Mouse (Mus musculus) MEL (cell line): ENCODE results near the gene Rab44. TPM values are rescaled to one million over a fixed set of nuclear protein-coding genes. Genes with fewer than 3 reads are reported as not detected.
A peak's percentile ranks its signal among the peaks of the same experiment; 100 is the strongest.

Experiments
- DNase-seq: peaks from one replicate; pipeline ENCODE4 v3.0.0; 2011; ENCODE audit warnings: low read depth, low spot score
- H3K27ac ChIP-seq: 2 replicates; pipeline ENCODE4 v1.5.1; 2012; ENCODE audit warnings: low read depth, mild to moderate bottlenecking, control low read depth, low read length, moderate library complexity; ENCODE audit not compliant: control insufficient read depth
- H3K27me3 ChIP-seq, 2 experiments: fragments of 150-350 bp in 1 of 2; sonication (generic) in 1 of 2; 2 replicates each; pipeline ENCODE4 v1.6.1; 2012; ENCODE audit warnings: low read length in 2 of 2, mild to moderate bottlenecking in 2 of 2, improper control_type of control experiment in 1 of 2, moderate library complexity in 1 of 2; ENCODE audit not compliant: insufficient read depth in 2 of 2, control insufficient read depth in 1 of 2
- H3K36me3 ChIP-seq, 2 experiments: 2 replicates each; pipeline ENCODE4 v1.6.1; 2012 to 2014; ENCODE audit warnings: low read length in 2 of 2, improper control_type of control experiment in 1 of 2, inconsistent platforms in 1 of 2, mild to moderate bottlenecking in 1 of 2; ENCODE audit not compliant: insufficient read depth in 2 of 2, control insufficient read depth in 1 of 2
- H3K4me1 ChIP-seq, 2 experiments: fragments of 150-350 bp in 1 of 2; sonication (generic) in 1 of 2; 2 replicates each; pipeline ENCODE4 v1.6.1; 2012; ENCODE audit warnings: low read length in 2 of 2, improper control_type of control experiment in 1 of 2, mild to moderate bottlenecking in 1 of 2; ENCODE audit not compliant: insufficient read depth in 2 of 2, control insufficient read depth in 1 of 2
- H3K4me3 ChIP-seq, 2 experiments: fragments of 150-350 bp in 1 of 2; sonication (generic) in 1 of 2; 2 replicates each; pipeline ENCODE4 v1.5.1; 2012; ENCODE audit warnings: low read depth in 2 of 2, low read length in 2 of 2, mild to moderate bottlenecking in 2 of 2, moderate library complexity in 2 of 2, control low read depth in 1 of 2, improper control_type of control experiment in 1 of 2; ENCODE audit not compliant: control insufficient read depth in 1 of 2, insufficient read depth in 1 of 2
- H3K79me2 ChIP-seq: 2 replicates; pipeline ENCODE4 v1.6.1; 2012; ENCODE audit warnings: mild to moderate bottlenecking, low read length, moderate library complexity; ENCODE audit not compliant: control insufficient read depth, poor library complexity, insufficient read depth
- H3K9ac ChIP-seq: 2 replicates; pipeline ENCODE4 v1.6.1; 2012; ENCODE audit warnings: low read depth, mild to moderate bottlenecking, control low read depth, low read length, moderate library complexity; ENCODE audit not compliant: control insufficient read depth, poor library complexity, severe bottlenecking
- H3K9me3 ChIP-seq: fragments of 150-350 bp; sonication (generic); replicated peaks from 2 replicates; pipeline ENCODE4 v1.6.1; 2012; ENCODE audit warnings: mild to moderate bottlenecking, low read length, improper control_type of control experiment, moderate library complexity; ENCODE audit not compliant: insufficient read depth
- BHLHE40 ChIP-seq: IDR thresholded peaks from 2 replicates; pipeline ENCODE4 v1.6.1; 2012; ENCODE audit warnings: low read depth, mild to moderate bottlenecking, inconsistent platforms, low read length, improper control_type of control experiment, borderline replicate concordance
- CHD1 ChIP-seq: IDR thresholded peaks from 2 replicates; pipeline ENCODE4 v1.6.1; 2012; ENCODE audit warnings: low read depth, mild to moderate bottlenecking, inconsistent platforms, low read length, improper control_type of control experiment
- CTCF ChIP-seq, 3 experiments: IDR thresholded peaks in 2 of 3; conservative IDR thresholded peaks in 1 of 3; 2 replicates each; pipeline ENCODE4 v1.5.1; 2011 to 2012; ENCODE audit warnings: low read length in 3 of 3, low read depth in 2 of 3, mild to moderate bottlenecking in 2 of 3, improper control_type of control experiment in 1 of 3, inconsistent platforms in 1 of 3, mixed read lengths in 1 of 3, moderate library complexity in 1 of 3; ENCODE audit not compliant: control insufficient read depth in 1 of 3, insufficient read depth in 1 of 3, poor library complexity in 1 of 3, severe bottlenecking in 1 of 3
- ELF1 ChIP-seq: IDR thresholded peaks from 2 replicates; pipeline ENCODE4 v1.6.1; 2014; ENCODE audit warnings: low read depth, mild to moderate bottlenecking, inconsistent platforms, low read length, improper control_type of control experiment, moderate library complexity
- EP300 ChIP-seq, 2 experiments: IDR thresholded peaks; 2 replicates each; pipeline ENCODE4 v1.6.1; 2011; ENCODE audit warnings: improper control_type of control experiment in 2 of 2, low read length in 2 of 2, low read depth in 1 of 2, mild to moderate bottlenecking in 1 of 2
- ETS1 ChIP-seq: IDR thresholded peaks from 2 replicates; pipeline ENCODE4 v1.6.1; 2012; ENCODE audit warnings: low read depth, mild to moderate bottlenecking, inconsistent platforms, low read length, improper control_type of control experiment, moderate library complexity
- HCFC1 ChIP-seq: IDR thresholded peaks from 2 replicates; pipeline ENCODE4 v1.6.1; 2012; ENCODE audit warnings: low read depth, mild to moderate bottlenecking, inconsistent platforms, low read length, improper control_type of control experiment, moderate library complexity
- JUND ChIP-seq: IDR thresholded peaks from 2 replicates; pipeline ENCODE4 v1.6.1; 2011; ENCODE audit warnings: low read depth, mild to moderate bottlenecking, improper control_type of control experiment, low read length
- KAT2A ChIP-seq: conservative IDR thresholded peaks from 2 replicates; pipeline ENCODE4 v1.6.1; 2012; ENCODE audit warnings: low read depth, low read length, improper control_type of control experiment, inconsistent platforms
- MXI1 ChIP-seq: IDR thresholded peaks from 2 replicates; pipeline ENCODE4 v1.6.1; 2011; ENCODE audit warnings: mild to moderate bottlenecking, low read depth, low read length, improper control_type of control experiment
- MYB ChIP-seq: IDR thresholded peaks from 2 replicates; pipeline ENCODE4 v1.6.1; 2011; ENCODE audit warnings: mild to moderate bottlenecking, low read depth, low read length, improper control_type of control experiment
- MYC ChIP-seq: IDR thresholded peaks from 2 replicates; pipeline ENCODE4 v1.6.1; 2011; ENCODE audit warnings: low read depth, mild to moderate bottlenecking, low read length, improper control_type of control experiment, moderate library complexity
- POLR2AphosphoS2 ChIP-seq: IDR thresholded peaks from 2 replicates; pipeline ENCODE4 v1.6.1; 2011; ENCODE audit warnings: low read length, improper control_type of control experiment
- POLR2AphosphoS5 ChIP-seq: IDR thresholded peaks from 2 replicates; pipeline ENCODE4 v1.6.1; 2012; ENCODE audit warnings: low read depth, borderline replicate concordance, mild to moderate bottlenecking, inconsistent platforms, low read length, moderate library complexity, mixed read lengths
- SMC3 ChIP-seq: IDR thresholded peaks from 2 replicates; pipeline ENCODE4 v1.6.1; 2011; ENCODE audit warnings: low read depth, low read length, improper control_type of control experiment
- TAL1 ChIP-seq: IDR thresholded peaks from 2 replicates; pipeline ENCODE4 v1.6.1; 2012; ENCODE audit warnings: mild to moderate bottlenecking, inconsistent platforms, low read length, moderate library complexity, mixed read lengths
- USF1 ChIP-seq: IDR thresholded peaks from 2 replicates; pipeline ENCODE4 v1.6.1; 2014; ENCODE audit warnings: low read depth, mild to moderate bottlenecking, inconsistent platforms, low read length, improper control_type of control experiment, moderate library complexity
- ZKSCAN1 ChIP-seq: IDR thresholded peaks from 2 replicates; pipeline ENCODE4 v1.6.1; 2012; ENCODE audit warnings: low read depth, mild to moderate bottlenecking, inconsistent platforms, low read length, improper control_type of control experiment, moderate library complexity
- ZMIZ1 ChIP-seq: IDR thresholded peaks from 2 replicates; pipeline ENCODE4 v1.6.1; 2012; ENCODE audit warnings: low read depth, mild to moderate bottlenecking, inconsistent platforms, low read length, improper control_type of control experiment, moderate library complexity
- ZNF384 ChIP-seq: IDR thresholded peaks from 2 replicates; pipeline ENCODE4 v1.6.1; 2012; ENCODE audit warnings: low read depth, mild to moderate bottlenecking, inconsistent platforms, low read length, improper control_type of control experiment
- polyA plus RNA-seq, 2 experiments: library from polyadenylated mRNA; stranded (reverse) in 1 of 2; unstranded in 1 of 2; fragments of >175 nt in 1 of 2; fragments of >200 nt in 1 of 2; gene quantifications; 2 replicates each; pipeline versions ENCODE4 v1.2.1 to v1.2.4; 2012; ENCODE audit warnings: low replicate concordance in 2 of 2, low read depth in 1 of 2; ENCODE audit not compliant: insufficient read length in 2 of 2, insufficient read depth in 1 of 2, missing spikeins in 1 of 2
- total RNA-seq: library from RNA; depleted of rRNA; stranded (reverse); fragments of 300-350 nt; gene quantifications from 2 replicates; pipeline ENCODE4 v1.2.3, GENCODE M21; 2012

Gene Rab44
- total and polyA plus RNA-seq, 3 experiments = 7.0 to 9.5 TPM; not detected in 1

GRCm38 (mm10) chr17:29141577-29141976, 27.6 kb downstream of the Rab44 start:
- Histone ChIP-seq H3K9ac (no peak overlapping the region), H3K27ac (peak overlapping the region; percentile 42; the same call in 1 of the 2 replicates), H3K4me3 (no peak overlapping the region), H3K9me3 (no peaks in the 10 kb centered on the region), H3K36me3 (peaks cover 0 to 17% of the 10 kb centered on the region in 2 experiments; a peak in 2 of 4 replicates), H3K79me2 (no peaks in the 10 kb centered on the region), H3K4me1 (peaks cover 11 to 29% of the 10 kb centered on the region in 2 experiments), H3K27me3 (no peaks in the 10 kb centered on the region)
- DNase-seq = peak; percentile 63
- TF ChIP-seq POLR2AphosphoS5 (no peak), MYB (no peak), TAL1 (peak; percentile 35), USF1 (no peak), BHLHE40 (no peak), MYC (no peak), ETS1 (no peak), ELF1 (0 out of 2 replicates have a peak, but pooled peaks have one; percentile 32), EP300 (IDR thresholded peaks at IDR 0.05; ENCODE audit: low read depth in 1 of 2, low read length in 2 of 2) (peak in 1 of 2 experiments; percentile 55; a peak in 2 of 4 replicates), MXI1 (peak; percentile 52; the same call in 1 of the 2 replicates)
- TF ChIP-seq, all 39 proteins: peak for 4

- no peaks in the 10 kb centered on the region for H3K9me3 ChIP-seq
- DNase-seq = no peak
- H3K27me3 ChIP-seq = no peaks in the 10 kb centered on the region
- H3K4me3 ChIP-seq = no peak overlapping the region
- peaks cover 0 to 17% of the 10 kb centered on the region in 2 experiments; a peak in 2 of 4 replicates for H3K36me3 ChIP-seq
- no peak overlapping the region for H3K9ac ChIP-seq
- no peaks in the 10 kb centered on the region for H3K79me2 ChIP-seq
- TF ChIP-seq JUND = no peak
- no peak for TF ChIP-seq SMC3
- no peak for TF ChIP-seq KAT2A
- TF ChIP-seq ZKSCAN1 = no peak
- TF ChIP-seq CTCF (IDR thresholded peaks at IDR 0.05 in 2 of 3, conservative IDR thresholded peaks at IDR 0.05 in 1 of 3; ENCODE audit: control insufficient read depth in 1 of 3, insufficient read depth in 1 of 3, low read depth in 2 of 3, low read length in 3 of 3, poor library complexity in 1 of 3, severe bottlenecking in 1 of 3) = no peak
- TF ChIP-seq ZMIZ1 = no peak
- TF ChIP-seq USF1 = no peak
- TF ChIP-seq POLR2AphosphoS2 = no peak
- TF ChIP-seq BHLHE40 = no peak
- TF ChIP-seq HCFC1 = no peak
- TF ChIP-seq MYC = no peak
- TF ChIP-seq CHD1 = no peak
- TF ChIP-seq ZNF384 = no peak
- no peak overlapping the region for H3K27ac ChIP-seq
- H3K4me1 ChIP-seq = peaks cover 11 to 29% of the 10 kb centered on the region in 2 experiments
Observed at GRCm38 (mm10) chr17:29143266-29143665, 29.3 kb downstream of the Rab44 start.
